Mouse (Mus musculus) midbrain, embryonic 12.5 days (tissue): Measurements from ENCODE around the gene Efcab5. TPM values are rescaled to one million over a fixed set of nuclear protein-coding genes. Genes with fewer than 3 reads are reported as not detected.

Experiments
- ATAC-seq: fragments of 200-750 bp; cut with Nextera tagmentation; 2 replicates; pipeline ENCODE4 v1.8.0; 2017; ENCODE audit warnings: low read depth, moderate TSS enrichment, moderate library complexity; ENCODE audit not compliant: low FRiP score
- H3K27ac ChIP-seq: fragments of 300-500 bp; sonication (generic); replicated peaks from 2 replicates; pipeline ENCODE4 v1.5.1; 2016; ENCODE audit warnings: mild to moderate bottlenecking
- H3K27me3 ChIP-seq: fragments of 300-500 bp; sonication (generic); 2 replicates; pipeline ENCODE4 v1.6.1; 2016; ENCODE audit warnings: mild to moderate bottlenecking
- H3K36me3 ChIP-seq: fragments of 300-500 bp; sonication (generic); 2 replicates; pipeline ENCODE4 v1.6.1; 2016
- H3K4me1 ChIP-seq: fragments of 300-500 bp; sonication (generic); 2 replicates; pipeline ENCODE4 v1.6.1; 2016
- H3K4me2 ChIP-seq: fragments of 300-500 bp; sonication (generic); replicated peaks from 2 replicates; pipeline ENCODE4 v1.6.1; 2016; ENCODE audit warnings: mild to moderate bottlenecking, moderate library complexity
- H3K4me3 ChIP-seq: fragments of 300-500 bp; sonication (generic); 2 replicates; pipeline ENCODE4 v1.5.1; 2016; ENCODE audit warnings: mild to moderate bottlenecking
- H3K9ac ChIP-seq: fragments of 300-500 bp; sonication (generic); replicated peaks from 2 replicates; pipeline ENCODE4 v1.6.1; 2016; ENCODE audit warnings: mild to moderate bottlenecking, moderate library complexity
- H3K9me3 ChIP-seq: fragments of 300-500 bp; sonication (generic); 2 replicates; pipeline ENCODE4 v1.6.1; 2016; ENCODE audit warnings: mild to moderate bottlenecking
- WGBS: fragments of 180-500 bp; shearing (Covaris S2); methylation state at CpG from one replicate; pipeline ENCODE4 v1.1.7; 2016; 5-methylcytosine and 5-hydroxymethylcytosine counted together
- polyA plus RNA-seq: library from polyadenylated mRNA; unstranded; fragments of >200 nt; fragmentation: Nextera tagmentation; extraction: Ambion mirVana; gene quantifications from 2 replicates; pipeline ENCODE4 v1.2.1, GENCODE M21; 2016

Efcab5 gene
- 0.75 and 0.97 TPM in 2 replicates for polyA plus RNA-seq

GRCm38 (mm10) chr11:77188868-77189267 is at the start of gene Efcab5:
Gene Efcab5, minus strand, starts transcription at chr11:77188968.
- H3K27ac ChIP-seq = no peak within 1 kb of the TSS
- no peak within 1 kb of the TSS for H3K9ac ChIP-seq
- no peaks in the 10 kb centered on the region for H3K36me3 ChIP-seq
- H3K4me3 ChIP-seq = no peak within 1 kb of the TSS
- peaks cover 6% of the 10 kb centered on the region for H3K4me1 ChIP-seq
- 83% methylated on average over 6 of the region's 6 CpGs for WGBS
- no peak within 1 kb of the TSS for H3K4me2 ChIP-seq
- peaks cover 20% of the 10 kb centered on the region for H3K27me3 ChIP-seq
- no peaks in the 10 kb centered on the region for H3K9me3 ChIP-seq
- no peak for ATAC-seq

- no peak overlapping the region for H3K27ac ChIP-seq
- ATAC-seq = no peak
- no peaks in the 10 kb centered on the region for H3K27me3 ChIP-seq
- no peaks in the 10 kb centered on the region for H3K9me3 ChIP-seq
- no peak overlapping the region for H3K4me2 ChIP-seq
- no peak overlapping the region for H3K9ac ChIP-seq
- no peaks in the 10 kb centered on the region for H3K36me3 ChIP-seq
- no peak overlapping the region for H3K4me3 ChIP-seq
- no peaks in the 10 kb centered on the region for H3K4me1 ChIP-seq
- 100% methylated on average over 1 of the region's 1 CpGs for WGBS
These were observed 46.5 kb upstream of the Efcab5 start for GRCm38 (mm10) chr11:77235267-77235666.

GRCm38 (mm10) chr11:77231514-77231913 is 42.7 kb upstream of the Efcab5 start:
- no peaks in the 10 kb centered on the region for H3K4me1 ChIP-seq
- H3K9ac ChIP-seq = no peak overlapping the region
- no peaks in the 10 kb centered on the region for H3K9me3 ChIP-seq
- H3K4me2 ChIP-seq = no peak overlapping the region
- H3K27me3 ChIP-seq = no peaks in the 10 kb centered on the region
- ATAC-seq = no peak
- H3K36me3 ChIP-seq = no peaks in the 10 kb centered on the region
- no peak overlapping the region for H3K4me3 ChIP-seq
- WGBS = 89% methylated on average over 2 of the region's 2 CpGs
- no peak overlapping the region for H3K27ac ChIP-seq

GRCm38 (mm10) chr11:77230765-77231164 is 42.0 kb upstream of the Efcab5 start:
- Histone ChIP-seq H3K9me3 (no peaks in the 10 kb centered on the region), H3K4me3 (no peak overlapping the region), H3K4me1 (no peaks in the 10 kb centered on the region), H3K4me2 (no peak overlapping the region), H3K36me3 (no peaks in the 10 kb centered on the region), H3K27me3 (no peaks in the 10 kb centered on the region), H3K27ac (no peak overlapping the region), H3K9ac (no peak overlapping the region)
- no peak for ATAC-seq
- 91% methylated on average over 2 of the region's 2 CpGs for WGBS

GRCm38 (mm10) chr11:77216761-77217130 is 28.0 kb upstream of the Efcab5 start:
- Histone ChIP-seq H3K27ac (peak overlapping the region; percentile 99), H3K9ac (peak overlapping the region; percentile 93), H3K36me3 (no peaks in the 10 kb centered on the region), H3K4me3 (peak overlapping the region; percentile 83), H3K9me3 (no peaks in the 10 kb centered on the region), H3K4me2 (peak overlapping the region; percentile 80), H3K4me1 (peaks cover 24% of the 10 kb centered on the region), H3K27me3 (no peaks in the 10 kb centered on the region)
- WGBS = 0% methylated on average over 11 of the region's 11 CpGs
- ATAC-seq = peak; percentile 67

GRCm38 (mm10) chr11:77215951-77216760 is 27.4 kb upstream of the Efcab5 start, which contains the start of gene Ssh2:
Gene Ssh2, plus strand, starts transcription at chr11:77216287.
- H3K27ac ChIP-seq = peak within 1 kb of the TSS; percentile 99
- peak within 1 kb of the TSS; percentile 83 for H3K4me3 ChIP-seq
- ATAC-seq = peak; percentile 86
- no peaks in the 10 kb centered on the region for H3K9me3 ChIP-seq
- no peaks in the 10 kb centered on the region for H3K36me3 ChIP-seq
- H3K4me1 ChIP-seq = peaks cover 24% of the 10 kb centered on the region
- peak within 1 kb of the TSS; percentile 80 for H3K4me2 ChIP-seq
- WGBS = under 1% methylated on average over 58 of the region's 82 CpGs
- no peaks in the 10 kb centered on the region for H3K27me3 ChIP-seq
- peak within 1 kb of the TSS; percentile 93 for H3K9ac ChIP-seq

- Histone ChIP-seq H3K4me2 (peak overlapping the region; percentile 80), H3K9ac (peak overlapping the region; percentile 93), H3K4me3 (peak overlapping the region; percentile 83), H3K27ac (peak overlapping the region; percentile 99), H3K36me3 (no peaks in the 10 kb centered on the region), H3K27me3 (no peaks in the 10 kb centered on the region), H3K4me1 (peaks cover 24% of the 10 kb centered on the region), H3K9me3 (no peaks in the 10 kb centered on the region)
- ATAC-seq = peak; percentile 44
- WGBS = 1% methylated on average over 11 of the region's 11 CpGs
These were observed 26.7 kb upstream of the Efcab5 start for GRCm38 (mm10) chr11:77215483-77215882.

- Histone ChIP-seq H3K4me3 (no peak overlapping the region), H3K4me1 (peaks cover 24% of the 10 kb centered on the region), H3K27me3 (no peaks in the 10 kb centered on the region), H3K4me2 (0 out of 2 replicates have a peak overlapping the region, but pooled peaks have one; percentile 7), H3K9ac (no peak overlapping the region), H3K36me3 (no peaks in the 10 kb centered on the region), H3K9me3 (no peaks in the 10 kb centered on the region), H3K27ac (no peak overlapping the region)
- ATAC-seq = peak; percentile 24; the same call in 1 of the 2 replicates
- 0% methylated on average over 1 of the region's 1 CpGs for whole genome bisulfite sequencing
These were observed 26.0 kb upstream of the Efcab5 start for GRCm38 (mm10) chr11:77214755-77215154.

GRCm38 (mm10) chr11:77214142-77214692 is 25.4 kb upstream of the Efcab5 start:
- H3K9ac ChIP-seq = no peak overlapping the region
- peaks cover 24% of the 10 kb centered on the region for H3K4me1 ChIP-seq
- H3K27me3 ChIP-seq = no peaks in the 10 kb centered on the region
- H3K4me2 ChIP-seq = no peak overlapping the region
- WGBS = 94% methylated on average over 1 of the region's 1 CpGs
- no peaks in the 10 kb centered on the region for H3K9me3 ChIP-seq
- H3K36me3 ChIP-seq = no peaks in the 10 kb centered on the region
- no peak overlapping the region for H3K27ac ChIP-seq
- ATAC-seq = no peak
- H3K4me3 ChIP-seq = no peak overlapping the region

- H3K9ac ChIP-seq = no peak overlapping the region
- no peak overlapping the region for H3K4me3 ChIP-seq
- H3K9me3 ChIP-seq = no peaks in the 10 kb centered on the region
- H3K27me3 ChIP-seq = peaks cover 11% of the 10 kb centered on the region
- 100% methylated on average over 1 of the region's 1 CpGs for WGBS
- no peaks in the 10 kb centered on the region for H3K4me1 ChIP-seq
- no peak overlapping the region for H3K27ac ChIP-seq
- H3K4me2 ChIP-seq = no peak overlapping the region
- no peaks in the 10 kb centered on the region for H3K36me3 ChIP-seq
- ATAC-seq = no peak
These were observed 11.9 kb upstream of the Efcab5 start for GRCm38 (mm10) chr11:77200703-77201102.

- Histone ChIP-seq H3K4me3 (no peak overlapping the region), H3K27me3 (peaks cover 18% of the 10 kb centered on the region), H3K4me2 (no peak overlapping the region), H3K36me3 (no peaks in the 10 kb centered on the region), H3K9me3 (no peaks in the 10 kb centered on the region), H3K27ac (no peak overlapping the region), H3K9ac (no peak overlapping the region), H3K4me1 (no peaks in the 10 kb centered on the region)
- ATAC-seq = no peak
- WGBS = 46% methylated on average over 4 of the region's 4 CpGs
These were observed 10.9 kb upstream of the Efcab5 start for GRCm38 (mm10) chr11:77199636-77200035.
